Mouse (Mus musculus) lung, embryonic 14.5 days (tissue): ENCODE measurements around the gene Kcnq1. TPM values are rescaled to one million over a fixed set of nuclear protein-coding genes. Genes with fewer than 3 reads are reported as not detected.

Source experiments
- ATAC-seq: fragments of 200-750 bp; cut with Nextera tagmentation; 2 replicates; pipeline ENCODE4 v1.8.0; 2017; ENCODE audit warnings: mild to moderate bottlenecking, moderate TSS enrichment, moderate library complexity; ENCODE audit not compliant: insufficient read depth
- DNase-seq: peaks from one replicate; pipeline ENCODE4 v3.0.0-alpha.2; 2015
- H3K27ac ChIP-seq: fragments of 300-500 bp; sonication (generic); 2 replicates; pipeline ENCODE4 v1.5.1; 2014; ENCODE audit warnings: low read depth, mild to moderate bottlenecking, moderate library complexity
- H3K27me3 ChIP-seq: fragments of 300-500 bp; sonication (generic); 2 replicates; pipeline ENCODE4 v1.6.1; 2014; ENCODE audit warnings: low read length, control low read depth; ENCODE audit not compliant: insufficient read depth
- H3K36me3 ChIP-seq: fragments of 300-500 bp; sonication (generic); 2 replicates; pipeline ENCODE4 v1.6.1; 2014; ENCODE audit warnings: control low read depth; ENCODE audit not compliant: insufficient read depth
- H3K4me1 ChIP-seq: fragments of 300-500 bp; sonication (generic); 2 replicates; pipeline ENCODE4 v1.6.1; 2014; ENCODE audit warnings: antibody characterized with exemption, control low read depth; ENCODE audit not compliant: insufficient read depth
- H3K4me2 ChIP-seq: fragments of 300-500 bp; sonication (generic); 2 replicates; pipeline ENCODE4 v1.6.1; 2014; ENCODE audit warnings: mild to moderate bottlenecking
- H3K4me3 ChIP-seq: fragments of 300-500 bp; sonication (generic); 2 replicates; pipeline ENCODE4 v1.5.1; 2014; ENCODE audit warnings: low read depth, low read length
- H3K9ac ChIP-seq: fragments of 300-500 bp; sonication (generic); 2 replicates; pipeline ENCODE4 v1.6.1; 2014
- H3K9me3 ChIP-seq: fragments of 300-500 bp; sonication (generic); 2 replicates; pipeline ENCODE4 v1.6.1; 2016; ENCODE audit warnings: low read depth, low read length, control low read depth
- CTCF ChIP-seq: IDR thresholded peaks from 2 replicates; pipeline ENCODE4 v1.5.1; 2016; ENCODE audit warnings: antibody characterized with exemption, low read depth
- WGBS: fragments of 180-500 bp; shearing (Covaris S2); extraction: QIAGEN DNeasy Blood & Tissue Kit; methylation state at CpG from one replicate; pipeline ENCODE4 v1.1.7; 2014; 5-methylcytosine and 5-hydroxymethylcytosine counted together
- polyA plus RNA-seq: library from polyadenylated mRNA; unstranded; fragments of >200 nt; fragmentation: Nextera tagmentation; extraction: Ambion mirVana; gene quantifications from 2 replicates; pipeline ENCODE4 v1.2.1, GENCODE M21; 2014

Kcnq1 gene
- polyA plus RNA-seq, 1 experiment from 2014 or later, result 5.3 TPM

DNA sequence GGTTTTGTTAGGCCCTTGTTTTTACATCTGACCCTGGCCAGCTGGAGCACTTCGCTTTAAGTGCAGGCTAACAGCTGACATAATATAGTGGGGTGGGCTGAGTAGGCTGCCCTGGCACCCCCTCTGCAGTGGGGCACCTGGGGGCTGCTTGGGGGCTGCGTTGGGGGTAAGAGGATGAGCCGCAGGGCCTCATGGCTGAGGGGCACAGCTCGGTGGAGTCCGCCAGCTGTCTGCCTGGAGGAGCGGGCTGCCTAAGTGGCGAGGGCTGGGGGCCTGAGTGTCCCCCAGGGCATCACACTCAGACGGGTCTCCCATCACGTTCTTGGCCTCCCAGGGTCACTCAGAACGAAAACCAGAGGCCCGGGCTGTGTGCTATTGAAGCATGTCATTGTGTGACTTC is 53.3 kb downstream of the Kcnq1 start:
- WGBS, result 53% methylated on average over 11 of the region's 11 CpGs
- 0 out of 2 replicates have a peak, but pooled peaks have one; percentile 7 for ATAC-seq
- peaks cover 15% of the 10 kb centered on the region; the same call in 1 of the 2 replicates for H3K4me1 ChIP-seq
- no peaks in the 10 kb centered on the region for H3K9me3 ChIP-seq
- no peak overlapping the region for H3K9ac ChIP-seq
- H3K27ac ChIP-seq, result no peak overlapping the region
- DNase-seq, result no peak
- no peak overlapping the region for H3K4me2 ChIP-seq
- H3K27me3 ChIP-seq, result no peaks in the 10 kb centered on the region
- no peak overlapping the region for H3K4me3 ChIP-seq
- H3K36me3 ChIP-seq, result no peaks in the 10 kb centered on the region
- TF ChIP-seq CTCF, result no peak

GRCm38 (mm10) chr7:143160057-143160456 is 53.9 kb downstream of the Kcnq1 start:
- no peak overlapping the region for H3K27ac ChIP-seq
- TF ChIP-seq CTCF, result no peak

DNA sequence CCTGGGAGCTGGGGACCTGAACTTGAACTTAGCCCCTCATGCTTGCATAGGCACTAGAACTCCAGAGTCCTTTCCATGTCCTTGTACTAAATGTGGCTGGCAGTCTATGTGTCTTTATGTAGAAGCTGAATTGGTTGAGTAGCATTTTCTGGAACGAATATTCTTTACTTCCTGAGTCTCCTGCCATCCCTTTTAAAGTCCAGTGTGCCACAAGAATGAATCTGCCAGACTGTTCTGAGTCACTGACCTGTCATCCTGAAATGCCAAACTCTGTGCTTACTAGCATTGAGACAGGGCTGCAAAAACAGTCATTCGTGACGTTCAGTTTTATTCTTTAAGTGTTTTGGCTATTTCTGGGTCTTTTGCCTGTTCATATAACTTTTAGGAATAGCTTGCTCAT is 55.9 kb downstream of the Kcnq1 start:
- Histone ChIP-seq H3K4me2 (no peak overlapping the region), H3K4me1 (peaks cover 5% of the 10 kb centered on the region; the same call in 1 of the 2 replicates), H3K9ac (no peak overlapping the region), H3K27me3 (no peaks in the 10 kb centered on the region), H3K27ac (no peak overlapping the region), H3K4me3 (no peak overlapping the region), H3K36me3 (no peaks in the 10 kb centered on the region), H3K9me3 (no peaks in the 10 kb centered on the region)
- no peak for TF ChIP-seq CTCF
- DNase-seq, result no peak
- ATAC-seq, result no peak
- 69% methylated on average over 3 of the region's 3 CpGs for WGBS

More at GRCm38 (mm10) chr7:143160057-143160456, 53.9 kb downstream of the Kcnq1 start:
- Histone ChIP-seq H3K4me2 (no peak overlapping the region), H3K4me1 (peaks cover 9% of the 10 kb centered on the region; the same call in 1 of the 2 replicates), H3K9ac (no peak overlapping the region), H3K4me3 (no peak overlapping the region), H3K36me3 (no peaks in the 10 kb centered on the region), H3K9me3 (no peaks in the 10 kb centered on the region), H3K27me3 (no peaks in the 10 kb centered on the region)
- DNase-seq, result no peak
- WGBS, result 51% methylated on average over 5 of the region's 5 CpGs
- ATAC-seq, result no peak

- no peaks in the 10 kb centered on the region for H3K9me3 ChIP-seq
Measured at GRCm38 (mm10) chr7:143164074-143164473, 57.9 kb downstream of the Kcnq1 start.

GRCm38 (mm10) chr7:143165687-143166265 is 59.6 kb downstream of the Kcnq1 start:
- Histone ChIP-seq H3K4me1 (no peaks in the 10 kb centered on the region), H3K9me3 (no peaks in the 10 kb centered on the region), H3K9ac (no peak overlapping the region), H3K4me3 (no peak overlapping the region), H3K36me3 (no peaks in the 10 kb centered on the region), H3K27me3 (no peaks in the 10 kb centered on the region), H3K4me2 (no peak overlapping the region), H3K27ac (no peak overlapping the region)
- DNase-seq (no peak), ATAC-seq (no peak)
- TF ChIP-seq CTCF, result no peak
- 58% methylated on average over 7 of the region's 7 CpGs for WGBS

More at GRCm38 (mm10) chr7:143164074-143164473, 57.9 kb downstream of the Kcnq1 start:
- Histone ChIP-seq H3K4me3 (no peak overlapping the region), H3K4me1 (peaks cover 5% of the 10 kb centered on the region; the same call in 1 of the 2 replicates), H3K27ac (no peak overlapping the region), H3K9ac (no peak overlapping the region), H3K27me3 (no peaks in the 10 kb centered on the region), H3K4me2 (no peak overlapping the region), H3K36me3 (no peaks in the 10 kb centered on the region)
- no peak for DNase-seq
- ATAC-seq, result no peak
- TF ChIP-seq CTCF, result no peak

GRCm38 (mm10) chr7:143167275-143167674 is 61.1 kb downstream of the Kcnq1 start:
- no peak overlapping the region for H3K4me2 ChIP-seq
- TF ChIP-seq CTCF, result no peak
- no peak overlapping the region for H3K4me3 ChIP-seq
- 78% methylated on average over 3 of the region's 3 CpGs for WGBS
- no peaks in the 10 kb centered on the region for H3K36me3 ChIP-seq
- H3K27me3 ChIP-seq, result no peaks in the 10 kb centered on the region
- H3K27ac ChIP-seq, result no peak overlapping the region
- ATAC-seq (no peak), DNase-seq (no peak)
- no peaks in the 10 kb centered on the region for H3K4me1 ChIP-seq
- no peaks in the 10 kb centered on the region for H3K9me3 ChIP-seq
- H3K9ac ChIP-seq, result no peak overlapping the region

- whole genome bisulfite sequencing, result 87% methylated on average over 3 of the region's 3 CpGs
- TF ChIP-seq CTCF, result no peak
- H3K4me2 ChIP-seq, result no peak overlapping the region
- H3K36me3 ChIP-seq, result no peaks in the 10 kb centered on the region
- no peak overlapping the region for H3K27ac ChIP-seq
- no peaks in the 10 kb centered on the region for H3K4me1 ChIP-seq
- no peak overlapping the region for H3K4me3 ChIP-seq
- no peaks in the 10 kb centered on the region for H3K27me3 ChIP-seq
- H3K9ac ChIP-seq, result no peak overlapping the region
- DNase-seq (no peak), ATAC-seq (no peak)
- H3K9me3 ChIP-seq, result no peaks in the 10 kb centered on the region
Measured at GRCm38 (mm10) chr7:143169371-143169770, 63.2 kb downstream of the Kcnq1 start.
